Mouse (Mus musculus): ENCODE results near the gene Osbpl6. TPM values are rescaled to one million over a fixed set of nuclear protein-coding genes. Genes with fewer than 3 reads are reported as not detected.

The Osbpl6 gene
- polyA plus RNA-seq, 1 experiment: 0.20 TPM

DNA sequence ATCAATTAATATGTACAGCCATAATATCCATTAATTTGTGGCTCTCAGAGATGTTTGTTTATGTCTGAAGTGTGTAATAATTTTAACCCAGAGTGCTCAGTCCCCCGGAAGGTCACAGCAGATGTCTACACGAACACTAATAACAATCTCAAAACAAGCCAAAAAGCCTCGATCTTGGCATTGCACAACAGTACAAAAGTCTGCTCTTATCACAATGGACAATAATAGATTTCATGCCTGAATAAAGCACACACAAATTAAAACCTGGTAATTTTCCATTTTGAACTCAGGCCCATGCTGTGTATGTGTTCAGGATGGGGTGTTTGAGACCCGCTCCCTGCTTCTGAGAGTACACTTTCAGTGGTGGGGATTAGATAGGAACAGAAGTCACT, 90.4 kb downstream of the Osbpl6 start:
- no peaks in the 10 kb centered on the region for H3K27me3 ChIP-seq (ENCODE audit: control insufficient read depth, insufficient read depth, low read length)
- no peak overlapping the region for H3K4me3 ChIP-seq (ENCODE audit: control insufficient read depth, low read depth, low read length)
- H3K27ac ChIP-seq (ENCODE audit: control insufficient read depth, insufficient read depth, low read depth, low read length): no peak overlapping the region
- no peaks in the 10 kb centered on the region for H3K4me1 ChIP-seq (ENCODE audit: control insufficient read depth, insufficient read depth, low read length)
- no peak for TF ChIP-seq CTCF (IDR thresholded peaks at IDR 0.05; ENCODE audit: control insufficient read depth, insufficient read depth, insufficient replicate concordance, low read depth, low read length)
- TF ChIP-seq POLR2A (IDR thresholded peaks at IDR 0.05; ENCODE audit: control insufficient read depth, low read depth, low read length): no peak
- H3K36me3 ChIP-seq (ENCODE audit: control insufficient read depth, insufficient read depth, low read length): no peaks in the 10 kb centered on the region

DNA sequence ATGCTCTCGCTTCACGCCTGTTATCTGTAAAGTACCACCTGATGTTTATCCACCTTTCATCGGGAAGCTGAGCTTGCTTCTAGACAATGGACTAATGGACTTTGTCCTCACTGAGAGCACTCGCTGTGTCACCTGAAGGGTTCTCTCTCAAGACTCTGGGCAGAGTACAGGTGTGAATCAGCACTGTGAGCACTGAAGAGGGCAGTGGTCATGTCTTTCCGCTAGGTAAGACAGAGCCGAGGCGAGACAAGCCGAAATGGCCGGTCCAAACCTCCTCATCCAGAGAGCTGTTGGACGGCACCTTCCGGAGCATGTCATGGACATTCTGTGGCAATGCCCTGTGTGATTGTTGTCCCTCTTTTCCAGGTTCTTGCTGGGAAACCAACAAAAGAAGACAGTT, 92.6 kb downstream of the Osbpl6 start:
- no peak overlapping the region for H3K4me3 ChIP-seq (ENCODE audit: control insufficient read depth, low read depth, low read length)
- H3K27ac ChIP-seq (ENCODE audit: control insufficient read depth, insufficient read depth, low read depth, low read length): no peak overlapping the region
- no peaks in the 10 kb centered on the region for H3K36me3 ChIP-seq (ENCODE audit: control insufficient read depth, insufficient read depth, low read length)
- H3K4me1 ChIP-seq (ENCODE audit: control insufficient read depth, insufficient read depth, low read length): no peaks in the 10 kb centered on the region
- no peaks in the 10 kb centered on the region for H3K27me3 ChIP-seq (ENCODE audit: control insufficient read depth, insufficient read depth, low read length)
- TF ChIP-seq POLR2A (IDR thresholded peaks at IDR 0.05; ENCODE audit: control insufficient read depth, low read depth, low read length) (no peak), CTCF (IDR thresholded peaks at IDR 0.05; ENCODE audit: control insufficient read depth, insufficient read depth, insufficient replicate concordance, low read depth, low read length) (no peak)

- Histone ChIP-seq H3K27me3 (ENCODE audit: control insufficient read depth, insufficient read depth, low read length) (no peaks in the 10 kb centered on the region), H3K4me1 (ENCODE audit: control insufficient read depth, insufficient read depth, low read length) (no peaks in the 10 kb centered on the region), H3K27ac (ENCODE audit: control insufficient read depth, insufficient read depth, low read depth, low read length) (no peak overlapping the region), H3K4me3 (ENCODE audit: control insufficient read depth, low read depth, low read length) (no peak overlapping the region), H3K36me3 (ENCODE audit: control insufficient read depth, insufficient read depth, low read length) (no peaks in the 10 kb centered on the region)
- TF ChIP-seq POLR2A (IDR thresholded peaks at IDR 0.05; ENCODE audit: control insufficient read depth, low read depth, low read length) (no peak), CTCF (IDR thresholded peaks at IDR 0.05; ENCODE audit: control insufficient read depth, insufficient read depth, insufficient replicate concordance, low read depth, low read length) (no peak)
Observed at GRCm38 (mm10) chr2:76504122-76504839, 98.0 kb downstream of the Osbpl6 start.

GRCm38 (mm10) chr2:76504989-76505388, 98.7 kb downstream of the Osbpl6 start:
- H3K4me1 ChIP-seq (ENCODE audit: control insufficient read depth, insufficient read depth, low read length): no peaks in the 10 kb centered on the region
- no peak overlapping the region for H3K4me3 ChIP-seq (ENCODE audit: control insufficient read depth, low read depth, low read length)
- no peak overlapping the region for H3K27ac ChIP-seq (ENCODE audit: control insufficient read depth, insufficient read depth, low read depth, low read length)
- no peaks in the 10 kb centered on the region for H3K27me3 ChIP-seq (ENCODE audit: control insufficient read depth, insufficient read depth, low read length)
- TF ChIP-seq CTCF (IDR thresholded peaks at IDR 0.05; ENCODE audit: control insufficient read depth, insufficient read depth, insufficient replicate concordance, low read depth, low read length): no peak
- TF ChIP-seq POLR2A (IDR thresholded peaks at IDR 0.05; ENCODE audit: control insufficient read depth, low read depth, low read length): no peak
- H3K36me3 ChIP-seq (ENCODE audit: control insufficient read depth, insufficient read depth, low read length): no peaks in the 10 kb centered on the region

DNA sequence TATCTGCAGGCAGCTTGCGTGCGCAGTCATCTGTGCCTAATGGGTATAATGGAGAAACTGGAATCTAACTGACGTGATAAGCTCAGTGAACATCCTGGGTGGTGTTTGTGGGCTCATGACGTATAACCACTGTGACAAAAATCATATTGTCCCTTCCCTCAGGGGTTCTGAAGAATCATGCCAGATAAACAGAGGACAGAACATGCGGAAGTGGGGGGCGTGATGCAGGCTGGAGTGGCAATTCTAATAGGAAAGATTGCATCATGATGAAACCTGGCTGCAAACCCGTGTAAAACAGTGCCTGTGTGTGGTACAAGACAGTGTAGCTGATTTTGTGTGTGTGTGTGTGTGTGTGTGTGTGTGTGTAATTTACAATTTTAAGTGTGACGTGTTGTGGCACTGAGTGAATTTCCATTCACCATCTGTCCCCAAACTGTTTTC, 105.0 kb downstream of the Osbpl6 start:
- H3K27ac ChIP-seq (ENCODE audit: control insufficient read depth, insufficient read depth, low read depth, low read length): no peak overlapping the region
- no peaks in the 10 kb centered on the region for H3K27me3 ChIP-seq (ENCODE audit: control insufficient read depth, insufficient read depth, low read length)
- no peak for TF ChIP-seq CTCF (IDR thresholded peaks at IDR 0.05; ENCODE audit: control insufficient read depth, insufficient read depth, insufficient replicate concordance, low read depth, low read length)
- no peak for TF ChIP-seq POLR2A (IDR thresholded peaks at IDR 0.05; ENCODE audit: control insufficient read depth, low read depth, low read length)
- H3K4me3 ChIP-seq (ENCODE audit: control insufficient read depth, low read depth, low read length): no peak overlapping the region
- H3K4me1 ChIP-seq (ENCODE audit: control insufficient read depth, insufficient read depth, low read length): no peaks in the 10 kb centered on the region
- no peaks in the 10 kb centered on the region for H3K36me3 ChIP-seq (ENCODE audit: control insufficient read depth, insufficient read depth, low read length)

DNA sequence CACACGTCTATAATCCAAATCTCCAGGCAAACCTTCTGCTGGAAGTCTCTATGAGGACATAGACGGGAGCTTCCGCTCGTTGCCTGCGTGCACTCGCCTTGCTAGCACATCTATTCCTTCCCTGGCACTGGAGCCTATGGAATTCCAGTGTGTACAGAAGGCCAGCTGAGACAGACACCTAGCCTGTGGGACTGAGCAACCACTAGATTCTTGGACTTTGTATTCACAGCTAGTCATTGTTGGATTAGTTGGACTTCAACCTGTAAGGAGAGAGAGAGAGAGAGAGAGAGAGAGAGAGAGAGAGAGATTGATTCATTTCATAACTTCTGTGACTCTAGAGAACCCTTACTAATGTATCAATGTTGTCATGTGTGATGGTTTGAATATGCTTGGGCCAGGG, 105.8 kb downstream of the Osbpl6 start:
- no peaks in the 10 kb centered on the region for H3K4me1 ChIP-seq (ENCODE audit: control insufficient read depth, insufficient read depth, low read length)
- TF ChIP-seq CTCF (IDR thresholded peaks at IDR 0.05; ENCODE audit: control insufficient read depth, insufficient read depth, insufficient replicate concordance, low read depth, low read length) (no peak), POLR2A (IDR thresholded peaks at IDR 0.05; ENCODE audit: control insufficient read depth, low read depth, low read length) (no peak)
- H3K4me3 ChIP-seq (ENCODE audit: control insufficient read depth, low read depth, low read length): no peak overlapping the region
- no peaks in the 10 kb centered on the region for H3K36me3 ChIP-seq (ENCODE audit: control insufficient read depth, insufficient read depth, low read length)
- H3K27ac ChIP-seq (ENCODE audit: control insufficient read depth, insufficient read depth, low read depth, low read length): no peak overlapping the region
- no peaks in the 10 kb centered on the region for H3K27me3 ChIP-seq (ENCODE audit: control insufficient read depth, insufficient read depth, low read length)

- TF ChIP-seq CTCF (IDR thresholded peaks at IDR 0.05; ENCODE audit: control insufficient read depth, insufficient read depth, insufficient replicate concordance, low read depth, low read length): no peak
- TF ChIP-seq POLR2A (IDR thresholded peaks at IDR 0.05; ENCODE audit: control insufficient read depth, low read depth, low read length): no peak
- Histone ChIP-seq H3K36me3 (ENCODE audit: control insufficient read depth, insufficient read depth, low read length) (no peaks in the 10 kb centered on the region), H3K4me3 (ENCODE audit: control insufficient read depth, low read depth, low read length) (no peak overlapping the region), H3K27me3 (ENCODE audit: control insufficient read depth, insufficient read depth, low read length) (no peaks in the 10 kb centered on the region), H3K4me1 (ENCODE audit: control insufficient read depth, insufficient read depth, low read length) (no peaks in the 10 kb centered on the region), H3K27ac (ENCODE audit: control insufficient read depth, insufficient read depth, low read depth, low read length) (no peak overlapping the region)
Observed at GRCm38 (mm10) chr2:76512888-76513287, 106.6 kb downstream of the Osbpl6 start.

Measured in testis, adult 2 months (tissue).